Mouse (Mus musculus) forebrain, embryonic 15.5 days (tissue): ENCODE results near the gene Ogfrl1. TPM values are rescaled to one million over a fixed set of nuclear protein-coding genes. Genes with fewer than 3 reads are reported as not detected.

Source experiments
- ATAC-seq: fragments of 200-750 bp; cut with Nextera tagmentation; replicated peaks from 2 replicates; pipeline ENCODE4 v1.8.0; 2017; ENCODE audit warnings: mild to moderate bottlenecking, moderate TSS enrichment, moderate library complexity
- H3K27ac ChIP-seq: fragments of 300-500 bp; sonication (generic); replicated peaks from 2 replicates; pipeline ENCODE4 v1.5.1; 2015; ENCODE audit warnings: mild to moderate bottlenecking, inconsistent platforms
- H3K27me3 ChIP-seq: fragments of 300-500 bp; sonication (generic); 2 replicates; pipeline ENCODE4 v1.6.1; 2015; ENCODE audit warnings: inconsistent platforms
- H3K36me3 ChIP-seq: fragments of 300-500 bp; sonication (generic); 2 replicates; pipeline ENCODE4 v1.6.1; 2015; ENCODE audit warnings: mild to moderate bottlenecking, inconsistent platforms
- H3K4me1 ChIP-seq: fragments of 300-500 bp; sonication (generic); 2 replicates; pipeline ENCODE4 v1.6.1; 2015; ENCODE audit warnings: inconsistent platforms
- H3K4me2 ChIP-seq: fragments of 300-500 bp; sonication (generic); replicated peaks from 2 replicates; pipeline ENCODE4 v1.6.1; 2015; ENCODE audit warnings: mild to moderate bottlenecking, inconsistent platforms
- H3K4me3 ChIP-seq: fragments of 300-500 bp; sonication (generic); 2 replicates; pipeline ENCODE4 v1.5.1; 2015; ENCODE audit warnings: mild to moderate bottlenecking, inconsistent platforms
- H3K9ac ChIP-seq: fragments of 300-500 bp; sonication (generic); replicated peaks from 2 replicates; pipeline ENCODE4 v1.6.1; 2015; ENCODE audit warnings: mild to moderate bottlenecking, inconsistent platforms
- H3K9me3 ChIP-seq: fragments of 300-500 bp; sonication (generic); 2 replicates; pipeline ENCODE4 v1.6.1; 2016; ENCODE audit warnings: inconsistent platforms
- WGBS: fragments of 180-500 bp; shearing (Covaris S2); methylation state at CpG from one replicate; pipeline ENCODE4 v1.1.7; 2015; ENCODE audit warnings: mixed read lengths; 5-methylcytosine and 5-hydroxymethylcytosine counted together
- polyA plus RNA-seq: library from polyadenylated mRNA; unstranded; fragments of >200 nt; fragmentation: Nextera tagmentation; extraction: Ambion mirVana; gene quantifications from 2 replicates; pipeline ENCODE4 v1.2.1, GENCODE M21; 2015

Gene Ogfrl1
- polyA plus RNA-seq, 1 experiment from 2014 or later, result 15.1 TPM

- no peaks in the 10 kb centered on the region for H3K9me3 ChIP-seq
- 79% methylated on average over 4 of the region's 4 CpGs for WGBS
- no peaks in the 10 kb centered on the region for H3K36me3 ChIP-seq
- H3K4me2 ChIP-seq, result no peak overlapping the region
- no peak for ATAC-seq
- no peak overlapping the region for H3K9ac ChIP-seq
- no peaks in the 10 kb centered on the region for H3K27me3 ChIP-seq
- H3K4me3 ChIP-seq, result no peak overlapping the region
- H3K4me1 ChIP-seq, result no peaks in the 10 kb centered on the region
- no peak overlapping the region for H3K27ac ChIP-seq
These were observed 54.7 kb downstream of the Ogfrl1 start for GRCm38 (mm10) chr1:23342864-23343263.

- no peak overlapping the region for H3K27ac ChIP-seq
- H3K4me3 ChIP-seq, result no peak overlapping the region
- no peak overlapping the region for H3K9ac ChIP-seq
- ATAC-seq, result no peak
- H3K4me2 ChIP-seq, result no peak overlapping the region
- H3K9me3 ChIP-seq, result no peaks in the 10 kb centered on the region
- H3K27me3 ChIP-seq, result no peaks in the 10 kb centered on the region
- 77% methylated on average over 3 of the region's 3 CpGs for WGBS
- H3K4me1 ChIP-seq, result no peaks in the 10 kb centered on the region
- H3K36me3 ChIP-seq, result no peaks in the 10 kb centered on the region
These were observed 55.3 kb downstream of the Ogfrl1 start for GRCm38 (mm10) chr1:23342224-23342623.

GRCm38 (mm10) chr1:23335726-23336363, 61.7 kb downstream of the Ogfrl1 start:
- 88% methylated on average over 13 of the region's 13 CpGs for WGBS
- H3K4me1 ChIP-seq, result no peaks in the 10 kb centered on the region
- H3K27ac ChIP-seq, result no peak overlapping the region
- ATAC-seq, result no peak
- H3K4me3 ChIP-seq, result no peak overlapping the region
- no peak overlapping the region for H3K4me2 ChIP-seq
- no peak overlapping the region for H3K9ac ChIP-seq
- no peaks in the 10 kb centered on the region for H3K9me3 ChIP-seq
- H3K36me3 ChIP-seq, result no peaks in the 10 kb centered on the region
- no peaks in the 10 kb centered on the region for H3K27me3 ChIP-seq

- no peaks in the 10 kb centered on the region for H3K4me1 ChIP-seq
- H3K9me3 ChIP-seq, result no peaks in the 10 kb centered on the region
- 93% methylated on average over 4 of the region's 4 CpGs for WGBS
- H3K27me3 ChIP-seq, result no peaks in the 10 kb centered on the region
- H3K9ac ChIP-seq, result no peak overlapping the region
- H3K36me3 ChIP-seq, result no peaks in the 10 kb centered on the region
- ATAC-seq, result no peak
- no peak overlapping the region for H3K4me2 ChIP-seq
- no peak overlapping the region for H3K27ac ChIP-seq
- no peak overlapping the region for H3K4me3 ChIP-seq
These were observed 62.5 kb downstream of the Ogfrl1 start for GRCm38 (mm10) chr1:23335050-23335449.

GRCm38 (mm10) chr1:23332192-23332591, 65.4 kb downstream of the Ogfrl1 start:
- no peak overlapping the region for H3K9ac ChIP-seq
- no peak for ATAC-seq
- no peak overlapping the region for H3K27ac ChIP-seq
- H3K36me3 ChIP-seq, result no peaks in the 10 kb centered on the region
- WGBS, result 95% methylated on average over 4 of the region's 4 CpGs
- H3K27me3 ChIP-seq, result no peaks in the 10 kb centered on the region
- no peaks in the 10 kb centered on the region for H3K4me1 ChIP-seq
- no peak overlapping the region for H3K4me2 ChIP-seq
- H3K4me3 ChIP-seq, result no peak overlapping the region
- H3K9me3 ChIP-seq, result no peaks in the 10 kb centered on the region

GRCm38 (mm10) chr1:23325160-23325559, 72.4 kb downstream of the Ogfrl1 start:
- 90% methylated on average over 7 of the region's 7 CpGs for WGBS
- ATAC-seq, result no peak
- H3K9me3 ChIP-seq, result no peaks in the 10 kb centered on the region
- no peak overlapping the region for H3K4me2 ChIP-seq
- H3K4me3 ChIP-seq, result no peak overlapping the region
- no peaks in the 10 kb centered on the region for H3K27me3 ChIP-seq
- peaks cover 10% of the 10 kb centered on the region for H3K4me1 ChIP-seq
- H3K9ac ChIP-seq, result no peak overlapping the region
- H3K36me3 ChIP-seq, result no peaks in the 10 kb centered on the region
- no peak overlapping the region for H3K27ac ChIP-seq

GRCm38 (mm10) chr1:23324226-23324625, 73.3 kb downstream of the Ogfrl1 start:
- no peak; the same call in 1 of the 2 replicates for ATAC-seq
- H3K4me1 ChIP-seq, result peaks cover 10% of the 10 kb centered on the region
- H3K9me3 ChIP-seq, result no peaks in the 10 kb centered on the region
- 12% methylated on average over 5 of the region's 5 CpGs for WGBS
- H3K4me2 ChIP-seq, result no peak overlapping the region
- H3K36me3 ChIP-seq, result no peaks in the 10 kb centered on the region
- no peak overlapping the region for H3K4me3 ChIP-seq
- no peak overlapping the region for H3K9ac ChIP-seq
- no peak overlapping the region for H3K27ac ChIP-seq
- no peaks in the 10 kb centered on the region for H3K27me3 ChIP-seq

GRCm38 (mm10) chr1:23323286-23323685, 74.3 kb downstream of the Ogfrl1 start:
- H3K4me2 ChIP-seq, result no peak overlapping the region

GRCm38 (mm10) chr1:23322208-23322607, 75.4 kb downstream of the Ogfrl1 start:
- H3K4me1 ChIP-seq, result peaks cover 10% of the 10 kb centered on the region
- H3K36me3 ChIP-seq, result no peaks in the 10 kb centered on the region
- H3K9ac ChIP-seq, result no peak overlapping the region
- no peak overlapping the region for H3K27ac ChIP-seq
- WGBS, result 63% methylated on average over 4 of the region's 4 CpGs
- no peak overlapping the region for H3K4me3 ChIP-seq
- ATAC-seq, result peak; percentile 63; the same call in 1 of the 2 replicates
- H3K27me3 ChIP-seq, result no peaks in the 10 kb centered on the region
- no peak overlapping the region for H3K4me2 ChIP-seq
- no peaks in the 10 kb centered on the region for H3K9me3 ChIP-seq

More at GRCm38 (mm10) chr1:23323286-23323685, 74.3 kb downstream of the Ogfrl1 start:
- H3K4me1 ChIP-seq, result peaks cover 10% of the 10 kb centered on the region
- no peak for ATAC-seq
- H3K36me3 ChIP-seq, result no peaks in the 10 kb centered on the region
- 75% methylated on average over 11 of the region's 11 CpGs for WGBS
- no peaks in the 10 kb centered on the region for H3K9me3 ChIP-seq
- H3K27ac ChIP-seq, result no peak overlapping the region
- no peaks in the 10 kb centered on the region for H3K27me3 ChIP-seq
- H3K9ac ChIP-seq, result no peak overlapping the region
- H3K4me3 ChIP-seq, result no peak overlapping the region

- Histone ChIP-seq H3K36me3 (no peaks in the 10 kb centered on the region), H3K9me3 (no peaks in the 10 kb centered on the region), H3K4me1 (peaks cover 10% of the 10 kb centered on the region), H3K9ac (no peak overlapping the region), H3K27me3 (no peaks in the 10 kb centered on the region), H3K4me2 (peak overlapping the region; percentile 35), H3K4me3 (peak overlapping the region; percentile 4; the same call in 1 of the 2 replicates), H3K27ac (no peak overlapping the region; the same call in 1 of the 2 replicates)
- 12% methylated on average over 10 of the region's 10 CpGs for WGBS
- peak; percentile 73; the same call in 1 of the 2 replicates for ATAC-seq
These were observed 76.2 kb downstream of the Ogfrl1 start for GRCm38 (mm10) chr1:23321331-23321851.

- H3K4me1 ChIP-seq, result peaks cover 10% of the 10 kb centered on the region
- ATAC-seq, result 0 out of 2 replicates have a peak, but pooled peaks have one; percentile 9
- H3K4me3 ChIP-seq, result no peak overlapping the region
- no peak overlapping the region; the same call in 1 of the 2 replicates for H3K27ac ChIP-seq
- H3K4me2 ChIP-seq, result peak overlapping the region; percentile 35; the same call in 1 of the 2 replicates
- H3K36me3 ChIP-seq, result no peaks in the 10 kb centered on the region
- no peaks in the 10 kb centered on the region for H3K27me3 ChIP-seq
- H3K9ac ChIP-seq, result no peak overlapping the region
- no peaks in the 10 kb centered on the region for H3K9me3 ChIP-seq
- WGBS, result 88% methylated on average over 7 of the region's 7 CpGs
These were observed 76.9 kb downstream of the Ogfrl1 start for GRCm38 (mm10) chr1:23320591-23321195.
